Mouse (Mus musculus): Measurements from ENCODE around the gene Galns.
"Not testable (repeated sequence)": the region's sequence is repeated elsewhere in the genome, so short reads cannot be mapped to it uniquely, and the experiment has no call there.

The Galns gene

DNA sequence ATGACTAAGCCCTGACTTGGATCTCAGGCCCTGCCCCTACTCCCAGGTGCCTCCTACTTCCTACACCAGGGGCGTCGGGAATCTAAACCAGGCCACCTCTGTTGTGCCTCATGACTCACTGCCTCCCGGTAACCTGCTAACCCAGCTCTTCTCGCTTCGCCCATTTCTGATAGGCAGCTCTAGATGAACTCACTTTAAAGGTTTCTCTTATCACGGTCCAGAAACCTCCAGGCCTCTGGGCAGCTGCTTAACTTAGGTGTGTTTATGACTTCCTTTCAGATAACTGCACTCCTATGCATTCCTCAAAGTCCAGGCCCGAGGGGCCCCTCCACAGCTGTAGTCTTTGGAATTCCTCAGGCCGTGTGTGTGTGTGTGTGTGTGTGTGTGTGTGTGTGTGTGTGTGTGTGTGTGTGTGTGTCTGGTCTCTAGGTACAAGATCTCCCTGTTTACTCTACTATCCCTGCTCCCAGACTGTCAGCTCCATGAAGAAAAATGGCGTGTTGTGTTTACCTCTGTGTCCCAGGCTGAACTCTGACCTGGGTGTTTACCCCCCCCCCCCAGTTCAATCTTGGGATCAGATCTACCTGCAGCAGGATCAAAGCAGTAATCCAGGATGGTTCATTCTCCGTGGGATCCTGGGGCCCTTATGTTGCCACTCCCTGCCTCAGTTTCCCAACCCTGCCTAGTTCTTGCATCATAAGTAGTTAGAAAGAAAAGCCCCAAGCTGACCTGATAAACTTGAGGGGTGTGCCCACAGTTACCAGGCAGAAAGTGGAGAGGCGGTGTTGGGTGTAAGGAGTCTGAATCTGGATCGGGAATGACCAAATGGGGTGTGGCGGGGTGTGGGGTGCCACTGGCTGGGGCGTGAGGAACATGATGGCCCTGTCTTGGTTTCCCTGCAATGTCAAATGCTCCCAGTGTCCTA is 24.9 kb upstream of the Galns start:
- DNase-seq (ENCODE audit: low spot score), result peak; percentile 70

DNA sequence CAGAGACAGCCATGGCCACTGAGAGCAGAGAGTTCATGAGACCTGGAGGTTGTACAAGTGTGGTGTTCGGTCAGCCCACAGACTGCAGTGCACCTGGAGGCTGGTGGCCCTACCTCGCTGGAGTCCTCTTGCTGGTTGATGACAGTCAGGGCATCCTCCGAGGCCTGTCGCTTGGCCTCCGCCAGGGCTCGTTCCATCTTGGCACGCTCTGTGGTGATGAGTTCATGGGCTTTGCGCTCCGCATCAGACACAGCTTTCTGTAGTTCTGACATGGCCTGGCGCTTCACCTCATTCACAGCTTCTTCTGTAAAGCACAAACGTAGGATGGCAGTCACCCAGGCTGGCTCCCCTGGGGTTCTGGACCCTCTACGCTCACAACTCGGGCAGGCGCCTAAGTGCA is 21.9 kb upstream of the Galns start:
- DNase-seq (ENCODE audit: low spot score), result no peak

DNA sequence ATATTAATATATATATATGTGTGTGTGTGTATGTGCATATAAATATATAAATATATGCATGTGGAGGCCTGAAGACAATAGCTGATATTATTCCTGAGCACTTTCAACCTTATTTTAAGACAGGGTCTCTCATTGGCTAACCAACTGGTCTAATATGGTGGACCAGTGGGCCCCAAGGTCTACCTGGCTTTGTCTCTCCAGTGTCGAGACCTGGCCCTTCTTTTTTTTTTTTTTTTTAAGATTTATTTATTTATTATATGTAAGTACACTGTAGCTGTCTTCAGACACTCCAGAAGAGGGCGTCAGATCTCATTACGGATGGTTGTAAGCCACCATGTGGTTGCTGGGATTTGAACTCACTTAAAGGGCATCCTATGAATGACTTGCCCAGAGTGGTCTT is 20.9 kb upstream of the Galns start:
- DNase-seq (ENCODE audit: low spot score), result not testable (repeated sequence)

DNA sequence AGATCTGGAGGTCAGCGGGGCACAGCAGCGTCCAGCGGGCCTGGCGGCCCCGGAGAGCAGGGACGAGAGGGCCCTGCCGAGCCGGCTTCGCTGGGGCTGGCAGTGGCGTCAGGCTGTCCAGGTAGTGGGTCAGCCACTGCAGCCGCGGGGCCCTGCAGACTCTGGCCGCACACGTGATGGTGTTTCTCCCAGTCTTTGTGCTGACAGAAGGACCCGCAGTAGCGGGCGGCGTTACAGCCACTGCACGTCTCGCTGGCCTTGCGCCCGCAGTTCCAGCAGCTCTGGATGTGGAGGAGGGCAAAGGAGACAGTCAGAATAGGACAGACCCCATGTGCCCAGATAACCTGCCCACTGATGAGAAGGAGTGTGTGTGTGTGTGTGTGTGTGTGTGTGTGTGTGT is 19.4 kb upstream of the Galns start:
- no peak for DNase-seq (ENCODE audit: low spot score)

DNA sequence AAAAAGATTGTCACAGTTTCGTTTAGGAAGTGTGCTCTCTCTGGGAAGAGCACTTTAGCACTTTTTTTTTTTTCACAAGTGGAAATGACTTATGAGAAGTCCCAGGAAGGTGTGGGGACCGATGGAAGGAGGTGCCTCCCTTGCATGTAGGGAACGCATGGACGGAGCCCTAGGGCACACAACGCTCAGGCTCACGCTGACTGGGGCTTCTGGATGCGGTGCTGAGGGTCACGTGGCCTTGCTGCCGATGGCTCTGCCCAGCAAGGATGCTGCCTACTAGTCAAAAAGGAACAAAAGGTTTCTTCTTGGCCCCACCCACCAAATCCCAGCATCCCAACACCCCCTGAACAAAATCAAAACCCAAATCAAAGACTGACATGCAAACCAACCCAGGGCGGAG is 18.1 kb upstream of the Galns start:
- no peak for DNase-seq (ENCODE audit: low spot score)

DNA sequence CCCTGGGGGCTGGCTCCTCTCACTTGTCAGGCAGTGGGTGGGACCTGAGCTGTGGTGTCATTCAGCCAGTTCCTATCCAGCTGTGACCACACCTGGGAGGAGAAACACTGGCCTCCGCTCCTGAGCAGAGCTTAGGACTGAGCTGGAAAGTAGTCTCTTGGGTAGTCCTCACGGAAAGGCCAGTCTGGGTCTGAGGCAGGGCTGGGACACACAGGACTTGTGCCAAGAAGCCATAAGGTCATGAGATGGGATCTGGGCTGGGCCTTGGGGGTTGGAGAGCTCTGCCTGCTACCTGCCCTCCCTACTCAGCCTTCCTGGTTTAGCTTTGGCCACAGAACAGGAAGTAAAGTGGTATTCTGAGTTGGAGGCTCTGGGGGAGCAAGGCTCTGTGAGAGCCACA is 15.6 kb upstream of the Galns start:
- DNase-seq (ENCODE audit: low spot score), result no peak

DNA sequence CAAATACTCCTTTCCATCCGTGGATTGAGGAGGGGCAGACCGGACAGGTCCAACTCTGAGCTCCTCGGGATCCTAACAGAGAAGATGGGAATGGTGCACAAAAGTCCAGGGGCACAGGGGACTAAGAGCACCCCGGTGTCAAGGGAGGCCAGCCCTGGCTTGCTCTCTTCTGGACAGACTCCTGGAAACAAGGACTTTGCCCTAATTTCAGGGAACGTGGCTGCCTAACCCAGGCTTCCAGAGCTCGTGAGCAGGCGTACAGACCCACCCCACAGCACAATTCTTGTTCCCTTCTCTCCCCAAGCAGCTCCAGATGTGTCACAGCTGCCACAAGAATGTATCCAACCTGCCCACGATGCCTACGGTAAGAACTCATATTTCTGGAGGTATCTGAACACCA is 14.5 kb upstream of the Galns start:
- no peak for DNase-seq (ENCODE audit: low spot score)

DNA sequence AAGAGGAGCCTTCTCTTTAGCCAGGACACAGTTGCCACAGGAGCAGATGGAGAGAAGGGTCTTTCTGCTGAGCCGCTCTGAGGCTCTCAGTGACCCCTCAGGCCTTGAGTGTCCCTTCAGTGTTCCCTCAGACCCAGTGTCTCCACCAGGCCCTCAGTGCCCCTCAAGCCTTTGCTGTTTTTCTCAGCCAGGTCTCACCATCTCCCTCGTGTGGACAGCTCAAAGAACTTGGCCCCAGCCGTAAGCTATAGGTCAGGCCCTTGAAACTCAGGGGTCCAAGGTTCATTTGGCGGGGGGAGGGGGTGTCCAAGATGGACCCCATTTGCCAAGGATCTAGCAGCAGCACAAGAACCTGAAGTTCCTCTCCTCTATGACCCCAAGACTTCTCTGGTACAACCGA is 13.4 kb upstream of the Galns start:
- DNase-seq (ENCODE audit: low spot score), result no peak

DNA sequence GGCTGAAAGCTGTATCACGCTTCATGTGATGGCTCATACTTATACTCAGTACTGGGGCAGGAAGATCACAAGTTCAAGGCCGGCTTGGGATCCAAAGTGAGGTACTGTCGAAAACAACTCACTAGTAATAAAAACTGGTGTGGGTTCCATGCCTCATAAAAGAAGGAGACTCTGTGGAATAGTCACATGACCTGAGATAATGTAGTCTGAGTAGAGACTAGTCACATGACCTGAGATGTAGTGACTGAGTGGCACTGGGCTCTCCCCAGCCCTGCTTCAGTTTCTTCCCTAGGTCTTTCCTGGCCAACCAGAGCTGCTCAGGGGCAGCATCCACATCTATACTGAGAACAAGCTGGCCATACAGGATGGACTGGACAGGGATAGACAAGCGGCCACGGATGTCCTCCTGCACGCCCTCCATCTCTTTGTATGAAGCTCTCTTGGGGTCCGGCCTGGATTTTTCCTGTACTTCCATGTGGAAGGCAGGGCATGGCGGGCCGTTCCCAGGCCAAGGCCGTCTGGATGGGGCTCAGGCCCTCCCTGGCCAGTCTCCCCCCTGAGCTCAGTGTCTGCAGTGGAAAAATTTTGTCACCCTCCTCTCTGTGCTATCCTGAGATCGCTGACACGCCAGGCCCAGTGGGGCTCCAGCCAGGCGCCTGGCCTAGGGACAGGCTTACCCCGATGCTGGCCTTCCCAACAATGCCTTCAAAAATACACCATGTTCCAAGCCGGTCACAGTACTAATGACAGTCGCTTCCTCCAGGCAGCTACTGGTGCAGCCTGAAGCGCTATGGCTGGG is 12.8 kb upstream of the Galns start:
- no peak for DNase-seq (ENCODE audit: low spot score)

DNA sequence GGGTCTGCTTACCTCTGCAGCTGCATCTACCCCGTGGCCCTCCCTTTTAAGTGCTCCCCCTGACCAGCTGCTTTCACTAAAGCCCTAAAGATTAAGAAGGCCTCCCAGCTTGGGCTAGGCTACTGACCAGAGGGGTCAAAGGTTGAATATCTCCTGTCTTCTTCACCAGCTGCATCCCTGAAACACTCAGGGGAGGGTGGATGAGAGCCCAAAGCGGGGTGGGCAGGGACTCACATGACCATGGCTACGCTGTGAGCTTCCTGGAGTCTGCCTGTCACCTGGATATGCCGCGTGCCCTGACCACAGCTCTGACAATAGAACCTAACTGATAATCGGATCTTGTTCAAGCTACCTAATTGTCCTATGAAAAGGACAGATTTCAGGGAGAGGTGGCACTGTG is 11.5 kb upstream of the Galns start, which contains the start of gene Pabpn1l:
TSS of gene Pabpn1l (minus strand) at position 13 of the 400 bp plus-strand sequence.
- no peak for DNase-seq (ENCODE audit: low spot score)

DNA sequence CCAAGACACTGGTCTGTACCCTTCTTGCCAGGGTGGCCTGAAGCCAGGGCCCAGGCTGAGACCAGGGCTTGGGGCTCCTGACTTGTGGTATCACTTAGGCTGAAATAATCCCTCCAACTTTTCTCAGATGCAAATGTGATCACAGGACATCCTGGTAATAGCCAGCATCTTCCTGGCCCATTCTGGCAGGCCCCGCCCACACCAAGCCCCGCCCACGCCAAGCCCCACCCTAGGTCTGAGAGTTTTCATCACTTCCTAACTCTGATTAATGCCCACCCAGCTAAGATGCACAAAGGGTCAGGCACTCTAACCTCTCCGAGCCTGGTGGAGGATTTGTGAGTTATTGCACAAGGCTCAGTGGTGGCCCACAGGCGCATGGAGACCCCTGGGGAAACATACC is 9.2 kb upstream of the Galns start:
- no peak for DNase-seq (ENCODE audit: low spot score)

DNA sequence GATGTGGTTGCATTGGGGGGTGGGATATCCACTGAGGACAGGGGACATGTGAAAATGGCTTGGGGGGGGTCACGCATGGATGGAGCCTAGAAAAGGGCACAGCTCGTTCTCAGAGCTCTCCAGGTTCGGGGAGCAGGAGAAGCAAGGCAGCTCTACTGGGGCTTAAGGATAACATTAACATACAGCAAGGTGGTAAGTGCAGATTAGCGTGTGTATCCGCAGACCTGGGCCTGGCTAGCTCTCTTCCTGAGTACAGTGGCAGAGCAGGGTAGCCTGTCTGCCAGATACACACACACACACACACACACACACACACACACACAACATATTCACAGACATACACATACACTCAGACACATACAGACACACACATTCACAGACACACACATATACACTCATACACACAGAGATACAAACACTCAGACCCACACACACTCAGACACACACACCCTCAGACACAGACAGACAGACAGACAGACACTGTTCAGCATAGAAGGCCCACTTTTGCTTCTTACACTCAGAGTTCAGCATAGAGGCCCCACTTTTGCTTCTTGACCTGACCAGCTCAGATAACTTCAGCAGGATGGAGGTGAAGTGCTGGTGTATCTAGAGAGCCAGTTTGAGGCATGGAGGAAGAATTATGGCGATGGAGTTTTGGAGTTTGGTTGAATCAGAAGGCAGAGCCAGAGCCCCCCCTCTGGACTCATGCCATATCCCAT is 7.6 kb upstream of the Galns start:
- peak; percentile 77 for DNase-seq (ENCODE audit: low spot score)

DNA sequence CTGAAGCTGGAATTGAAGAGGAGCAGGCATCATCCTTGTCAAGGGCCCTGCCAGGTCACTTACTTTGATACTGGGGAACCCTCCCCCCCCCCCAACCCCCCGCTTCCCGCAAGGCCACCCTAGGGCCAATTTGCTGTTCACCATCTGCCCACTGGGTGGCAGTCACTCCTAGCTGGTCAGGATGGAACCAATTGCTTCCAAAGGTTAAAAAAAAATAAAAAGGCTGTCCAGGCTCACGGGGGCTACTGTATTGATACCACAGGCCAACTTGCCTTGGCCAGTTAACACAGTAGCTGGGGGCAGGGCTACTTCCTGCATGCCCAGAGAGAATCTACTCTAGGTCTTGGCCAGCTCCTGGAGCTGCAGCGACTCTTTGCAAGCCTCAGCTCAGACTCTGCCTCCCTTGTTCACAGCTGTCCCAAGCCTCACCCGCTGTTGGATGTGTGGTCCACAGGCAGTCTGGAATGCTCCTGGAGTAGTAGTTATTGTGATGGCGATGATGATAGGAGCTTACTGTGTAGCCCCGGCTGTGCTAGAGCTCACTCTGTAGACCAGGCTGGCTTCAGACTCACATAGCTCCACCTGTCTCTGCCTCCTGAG is 6.8 kb upstream of the Galns start:
- DNase-seq (ENCODE audit: low spot score), result peak; percentile 75

DNA sequence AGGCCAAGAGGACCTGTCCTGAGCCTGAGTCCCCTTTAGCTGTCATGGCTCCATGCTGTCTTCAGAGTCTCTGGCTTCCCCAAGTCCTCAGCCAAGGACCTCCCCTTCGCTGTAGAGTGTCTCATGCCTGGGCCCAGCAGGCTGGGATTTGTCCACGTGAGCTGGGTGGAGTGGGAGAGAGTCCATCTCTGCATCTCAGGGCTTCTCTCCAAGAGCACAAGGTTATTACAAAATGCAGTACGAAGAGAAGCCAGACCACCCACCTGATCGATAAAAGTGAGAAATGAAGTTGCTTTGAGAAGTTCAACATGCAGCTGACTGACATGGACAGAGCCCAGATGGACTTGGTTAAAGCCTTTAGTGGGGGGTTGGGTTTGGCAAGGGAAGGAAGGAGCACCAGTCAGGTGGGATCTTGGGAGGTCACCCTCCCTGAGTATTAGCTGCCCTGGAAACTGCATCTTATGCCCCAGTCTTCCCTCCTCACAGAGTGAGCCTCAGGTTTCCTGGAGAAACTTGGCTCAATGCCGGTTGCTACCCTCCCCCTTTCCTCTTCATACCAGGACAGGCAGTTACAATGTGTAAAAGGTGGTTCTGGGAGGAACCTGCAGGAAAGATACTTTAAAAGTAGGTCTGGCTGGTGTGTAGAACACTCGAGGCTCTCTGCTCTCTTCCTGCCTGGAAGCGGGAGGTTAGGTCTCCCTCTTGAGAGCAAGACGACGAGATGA is 5.1 kb upstream of the Galns start:
- no peak for DNase-seq (ENCODE audit: low spot score)

DNA sequence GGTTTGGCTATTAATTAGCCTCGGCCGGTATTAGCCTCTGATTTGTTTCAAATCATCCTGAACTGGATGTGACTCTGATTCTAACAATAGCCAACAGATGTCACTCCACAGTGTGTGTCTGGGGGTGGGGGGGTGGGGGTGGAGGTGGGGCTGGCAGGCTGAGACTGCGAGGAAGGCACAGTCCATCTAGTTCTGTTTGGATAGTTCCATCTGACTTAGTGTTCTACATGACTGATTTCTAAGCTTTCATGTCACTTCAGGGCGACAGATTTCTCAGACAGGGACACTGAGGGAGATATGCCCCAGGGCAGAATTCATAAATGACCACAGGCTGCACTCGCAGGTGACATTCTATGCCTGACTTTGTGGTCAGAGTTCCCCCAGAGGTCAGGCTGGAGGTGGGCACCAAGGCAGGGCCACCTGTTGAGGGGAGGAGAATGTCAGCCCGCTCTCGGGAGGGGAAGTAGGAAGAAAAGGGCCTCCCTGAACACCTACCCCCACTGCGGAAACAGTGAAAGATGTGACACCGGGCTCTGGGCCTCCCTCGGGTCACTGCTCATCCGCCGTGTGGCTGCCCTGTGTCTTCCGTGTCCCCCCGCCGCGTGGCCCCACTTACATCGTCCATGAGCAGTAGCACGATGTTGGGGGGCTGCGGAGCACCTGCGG is 518 bp downstream of the Galns start:
- no peak for DNase-seq (ENCODE audit: low spot score)

DNA sequence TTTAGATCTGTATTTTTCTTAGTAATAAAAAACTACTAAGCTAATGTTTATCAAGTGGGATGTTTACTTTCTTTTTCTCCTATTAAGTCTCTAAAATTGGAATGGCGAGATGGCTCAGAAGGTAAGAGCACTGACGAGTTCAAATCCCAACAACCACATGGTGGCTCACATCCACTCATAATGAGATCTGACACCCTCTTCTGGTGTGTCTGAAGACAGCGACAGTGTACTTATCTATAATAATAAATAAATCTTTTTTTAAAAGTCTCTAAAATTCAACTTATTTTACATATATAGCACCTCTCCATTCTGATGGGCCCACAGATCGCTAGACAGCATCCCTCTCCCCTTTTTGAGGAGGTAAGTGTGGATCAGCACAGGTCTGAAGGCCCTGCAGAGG is 1.1 kb downstream of the Galns start:
- DNase-seq (ENCODE audit: low spot score), result no peak

DNA sequence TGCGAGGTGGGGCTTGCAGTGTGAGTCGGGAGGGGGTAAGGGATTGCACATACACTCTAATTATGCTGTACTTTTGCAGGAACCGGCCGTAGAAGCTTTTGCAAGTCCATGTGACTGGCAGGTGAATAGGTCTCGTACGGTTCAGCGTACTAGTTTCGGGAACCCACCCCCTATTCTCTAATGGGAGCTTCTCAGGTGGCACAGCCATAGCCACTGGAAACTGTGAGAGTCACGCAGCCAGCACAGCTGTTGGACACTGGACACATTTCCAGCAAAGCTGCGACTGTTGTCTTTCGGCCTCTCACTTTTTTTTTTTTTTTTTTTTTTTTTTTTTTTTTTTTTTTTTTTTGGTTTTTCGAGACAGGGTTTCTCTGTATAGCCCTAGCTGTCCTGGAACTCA is 4.5 kb downstream of the Galns start:
- DNase-seq (ENCODE audit: low spot score), result no peak

DNA sequence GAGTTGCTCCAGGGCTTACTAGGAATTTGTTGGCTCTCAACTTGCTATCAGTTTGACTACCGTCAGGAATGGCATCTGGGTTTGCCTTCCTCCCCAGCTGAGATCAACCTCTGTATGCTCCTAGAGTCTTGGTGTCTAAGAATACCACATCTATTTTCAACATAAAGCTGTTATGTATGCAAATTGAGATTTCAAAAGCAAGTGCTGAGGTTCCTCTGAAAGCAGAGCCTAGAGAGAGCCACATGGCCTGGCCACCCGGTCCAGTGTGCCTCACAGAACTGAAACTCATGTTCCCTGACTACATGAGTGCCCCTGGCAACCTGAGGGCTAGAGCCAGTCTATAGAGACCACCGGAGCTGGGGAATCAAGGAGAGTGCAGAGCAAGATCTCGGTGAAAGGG is 5.9 kb downstream of the Galns start:
- DNase-seq (ENCODE audit: low spot score), result no peak

DNA sequence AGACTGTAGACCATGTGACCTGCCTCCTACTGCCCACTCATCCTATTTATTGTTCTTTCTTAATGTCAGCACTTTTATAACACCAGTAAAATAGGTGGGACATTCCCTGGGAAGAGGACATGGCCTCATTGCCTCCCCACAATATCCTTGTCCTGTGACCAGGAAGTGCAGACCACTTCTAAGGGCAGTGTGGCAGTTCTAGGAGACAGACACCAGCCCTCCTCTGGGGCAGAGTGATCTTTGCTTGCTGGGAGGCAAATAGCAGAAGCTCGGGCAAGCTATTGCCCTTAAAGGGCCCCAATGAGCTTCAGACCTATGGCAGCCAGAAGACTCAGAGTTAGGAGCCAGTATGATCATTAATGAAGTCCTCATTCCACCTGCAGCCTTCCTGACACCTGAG is 6.6 kb downstream of the Galns start:
- no peak for DNase-seq (ENCODE audit: low spot score)

DNA sequence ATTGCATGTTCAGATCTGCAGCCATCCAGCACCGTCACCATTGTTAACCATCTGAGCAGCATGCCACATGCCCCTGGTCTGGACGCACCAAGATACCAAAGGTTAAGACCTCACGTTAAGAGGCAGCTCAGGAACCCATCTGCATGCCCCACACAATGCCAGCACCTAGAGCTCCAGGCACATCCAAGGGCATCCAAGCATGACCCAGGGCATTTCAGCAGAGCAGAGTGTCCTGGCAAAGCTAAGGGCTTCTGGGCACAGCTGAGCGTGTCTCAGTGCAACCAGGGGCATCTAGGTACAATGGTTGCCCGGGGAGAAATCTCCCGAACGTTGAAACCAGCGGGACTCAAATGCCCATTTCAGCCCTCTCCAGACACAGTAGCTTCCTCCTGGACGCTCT is 10.6 kb downstream of the Galns start:
- no peak for DNase-seq (ENCODE audit: low spot score)

DNA sequence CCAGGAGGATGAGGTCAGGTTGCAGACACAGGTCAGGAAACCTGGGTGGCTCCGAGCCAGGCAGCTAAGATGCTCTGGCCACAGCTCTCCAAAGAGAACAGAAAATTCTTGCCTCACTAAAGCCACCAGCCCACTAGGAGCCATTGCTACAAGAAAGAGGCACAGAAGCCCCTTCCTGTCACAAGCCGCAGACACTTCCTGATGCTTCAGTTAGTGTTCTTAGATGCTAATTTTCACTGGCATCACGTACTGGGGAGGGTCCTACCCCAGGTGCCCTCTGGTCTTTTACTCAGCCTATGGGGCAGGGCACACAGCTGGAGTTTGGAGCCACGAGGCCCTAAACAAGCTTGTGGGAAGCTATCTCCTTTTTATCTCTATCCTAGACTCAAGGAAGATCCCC is 15.2 kb downstream of the Galns start:
- no peak for DNase-seq (ENCODE audit: low spot score)

Measured in c-Kit-positive CD71-positive TER-119-positive erythroid progenitor cells, embryonic 14.5 days (primary cell).